Comparison of ENCODE assay signal across 21 mouse cellular contexts in genomic region chr19:36014836-36015235, GRCm38 (mm10). TPM values are rescaled to one million over a fixed set of nuclear protein-coding genes. Genes with fewer than 3 reads are reported as not detected.
DNase-seq lines count a peak whose midpoint lies in the region; ATAC-seq lines count a peak whose summit lies in the region.
"Had no signal": no experiment of that assay in that cellular context is flagged by ENCODE, and none has a peak within 500 bp of the region (broad histone marks: within the 10 kb centered on the region; RNA-seq: fewer than 3 reads in every experiment).

No protein-coding gene starts in this region.

- 20% methylated on average over 3 of the region's 3 CpGs for WGBS in intestine, embryonic 16.5 days
- 24% methylated on average over 3 of the region's 3 CpGs for WGBS in intestine, embryonic 15.5 days
- 32% methylated on average over 3 of the region's 3 CpGs for WGBS in kidney, embryonic 16.5 days

- H3K9me3 ChIP-seq in intestine, embryonic 16.5 days (ENCODE audit: control insufficient read depth, low read length) = no peaks in the 10 kb centered on the region
- no peaks in the 10 kb centered on the region for H3K9me3 ChIP-seq in intestine, embryonic 15.5 days
- no peaks in the 10 kb centered on the region for H3K9me3 ChIP-seq in kidney, embryonic 16.5 days (ENCODE audit: low read length)
- H3K9me3 ChIP-seq: embryonic facial prominence, embryonic 10.5 days; heart, embryonic 13.5 days; hindbrain, embryonic 13.5 days had no signal

- peak; percentile 42 for DNase-seq in R1 (ENCODE audit: low read depth, low spot score)
- DNase-seq in layer of hippocampus, adult 11-12 months (ENCODE audit: low spot score) = no peak
- DNase-seq in kidney, adult 8-10 months = no peak
- DNase-seq: adrenal gland, adult 8-10 months; adrenal gland, postnatal 36 days; cerebellum, adult 2 months; cerebellum, postnatal 10 days; gastrocnemius, postnatal 10 days; heart, postnatal 10 days had no signal

- no peaks in the 10 kb centered on the region for H3K27me3 ChIP-seq in intestine, embryonic 16.5 days (replicated peaks; ENCODE audit: control insufficient read depth, insufficient read depth, low read length)
- no peaks in the 10 kb centered on the region for H3K27me3 ChIP-seq in intestine, embryonic 15.5 days (replicated peaks)
- no peaks in the 10 kb centered on the region for H3K27me3 ChIP-seq in kidney, embryonic 16.5 days (ENCODE audit: insufficient read depth, low read length)
- H3K27me3 ChIP-seq: heart, embryonic 13.5 days; hindbrain, embryonic 13.5 days had no signal

- H3K4me1 ChIP-seq in intestine, embryonic 16.5 days (ENCODE audit: control insufficient read depth, insufficient read depth, low read length) = no peaks in the 10 kb centered on the region
- H3K4me1 ChIP-seq in intestine, embryonic 15.5 days (replicated peaks) = no peaks in the 10 kb centered on the region
- H3K4me1 ChIP-seq in kidney, embryonic 16.5 days (ENCODE audit: insufficient read depth, low read length) = no peaks in the 10 kb centered on the region
- H3K4me1 ChIP-seq: embryonic facial prominence, embryonic 10.5 days; heart, embryonic 13.5 days; hindbrain, embryonic 13.5 days had no signal

- ATAC-seq in intestine, embryonic 16.5 days = 0 out of 2 replicates have a peak, but pooled peaks have one; percentile 26
- ATAC-seq in intestine, embryonic 15.5 days = no peak
- ATAC-seq in megakaryocyte, adult 5-6 weeks (ENCODE audit: poor library complexity, severe bottlenecking) = peak; percentile 49
- no peak for ATAC-seq in kidney, embryonic 16.5 days (ENCODE audit: low FRiP score, low TSS enrichment)
- ATAC-seq: forebrain, embryonic 14.5 days; hindbrain, postnatal 0 days; Patski had no signal

- no peak overlapping the region for H3K9ac ChIP-seq in intestine, embryonic 16.5 days (ENCODE audit: low read depth, low read length)
- H3K9ac ChIP-seq in intestine, embryonic 15.5 days = no peak overlapping the region
- no peak overlapping the region for H3K9ac ChIP-seq in kidney, embryonic 16.5 days (replicated peaks; ENCODE audit: low read length)
- H3K9ac ChIP-seq: heart, embryonic 13.5 days; hindbrain, embryonic 13.5 days had no signal

- no peak overlapping the region for H3K4me2 ChIP-seq in intestine, embryonic 16.5 days (ENCODE audit: low read depth, low read length)
- no peak overlapping the region for H3K4me2 ChIP-seq in intestine, embryonic 15.5 days (replicated peaks)
- no peak overlapping the region for H3K4me2 ChIP-seq in kidney, embryonic 16.5 days (replicated peaks; ENCODE audit: low read depth, low read length)
- H3K4me2 ChIP-seq: heart, embryonic 13.5 days; hindbrain, embryonic 13.5 days had no signal

- no peaks in the 10 kb centered on the region for H3K36me3 ChIP-seq in intestine, embryonic 16.5 days (ENCODE audit: control insufficient read depth, insufficient read depth, low read length)
- no peaks in the 10 kb centered on the region for H3K36me3 ChIP-seq in intestine, embryonic 15.5 days
- no peaks in the 10 kb centered on the region for H3K36me3 ChIP-seq in kidney, embryonic 16.5 days (ENCODE audit: insufficient read depth, low read length)
- H3K36me3 ChIP-seq: embryonic facial prominence, embryonic 10.5 days; heart, embryonic 13.5 days; hindbrain, embryonic 13.5 days had no signal

- no peak overlapping the region for H3K4me3 ChIP-seq in intestine, embryonic 16.5 days (ENCODE audit: low read length)
- H3K4me3 ChIP-seq in intestine, embryonic 15.5 days (replicated peaks) = no peak overlapping the region
- H3K4me3 ChIP-seq in kidney, embryonic 16.5 days (ENCODE audit: low read length) = no peak overlapping the region
- H3K4me3 ChIP-seq: embryonic facial prominence, embryonic 10.5 days; heart, embryonic 13.5 days; hindbrain, embryonic 13.5 days had no signal

- H3K27ac ChIP-seq in intestine, embryonic 16.5 days (ENCODE audit: low read length) = no peak overlapping the region
- H3K27ac ChIP-seq in intestine, embryonic 15.5 days = no peak overlapping the region
- H3K27ac ChIP-seq in kidney, embryonic 16.5 days (ENCODE audit: low read length) = no peak overlapping the region
- H3K27ac ChIP-seq: embryonic facial prominence, embryonic 10.5 days; heart, embryonic 13.5 days; hindbrain, embryonic 13.5 days; hindbrain, postnatal 0 days had no signal

RNA-seq across cellular contexts. Expression of gene Htr7, which starts 42.5 kb away (rescaled TPM):
- 0.09 TPM in 1 of 2 replicates, not detected in the other for polyA plus RNA-seq in intestine, embryonic 16.5 days (2015; fragmentation: Nextera tagmentation; extraction: Ambion mirVana)
- 0.06 TPM in 1 of 2 replicates, not detected in the other for polyA plus RNA-seq in intestine, embryonic 15.5 days (2015; fragmentation: Nextera tagmentation; extraction: Ambion mirVana)
- not detected in 2 replicates for total RNA-seq in megakaryocyte, adult 5-6 weeks (2015)
- not detected in 2 replicates for total RNA-seq in megakaryocyte, adult 5-6 weeks (2017)
- 0.05 and 0.08 TPM in 2 replicates for polyA plus RNA-seq in kidney, embryonic 16.5 days (2015; fragmentation: Nextera tagmentation; extraction: Ambion mirVana)
- total RNA-seq: hematopoietic stem cell, adult 5-6 weeks had no signal
- polyA plus RNA-seq: intestine, embryonic 14.5 days; Patski had no signal

Comparison
In these comparisons a context has a peak if more than half of its experiments do, and no peak if none do; other contexts are left out.
1. ATAC-seq: peak in intestine, embryonic 16.5 days (single experiment) and megakaryocyte, adult 5-6 weeks (single experiment); none in intestine, embryonic 15.5 days (single experiment) and kidney, embryonic 16.5 days (single experiment).